Mouse (Mus musculus): ENCODE results near the gene Ptprr.

- TF ChIP-seq POLR2A (IDR thresholded peaks at IDR 0.05; ENCODE audit: insufficient read depth, low read depth, low read length) (no peak), CTCF (IDR thresholded peaks at IDR 0.05; ENCODE audit: insufficient read depth, low read depth, low read length) (no peak)
Measured at GRCm38 (mm10) chr10:116135187-116135586, 117.2 kb downstream of the Ptprr start.
